Mouse (Mus musculus): ENCODE data around the gene Mllt10. TPM values are rescaled to one million over a fixed set of nuclear protein-coding genes. Genes with fewer than 3 reads are reported as not detected.

Mllt10 gene
- polyA plus RNA-seq, 1 experiment = 12.5 TPM

DNA sequence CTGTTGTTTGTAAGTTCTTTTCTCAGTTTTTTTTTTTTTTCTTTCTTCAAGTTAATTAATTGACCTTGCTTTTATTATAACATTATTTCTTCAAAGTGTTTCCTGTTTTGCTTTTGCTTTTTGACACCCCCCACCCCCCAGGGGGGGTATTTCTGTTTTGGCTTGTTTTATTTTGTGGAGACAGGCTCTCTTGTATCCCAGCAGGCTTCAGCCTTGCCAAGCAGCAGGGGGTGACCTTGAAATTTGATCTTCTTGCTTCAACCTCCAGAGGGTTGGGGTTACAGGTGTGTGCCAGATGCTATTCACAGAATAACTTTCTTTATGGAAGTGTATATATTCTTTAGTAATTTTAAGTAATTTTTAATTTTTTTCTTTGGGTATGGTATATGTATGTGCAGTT lies 56.4 kb downstream of the Mllt10 start:
- Histone ChIP-seq H3K4me3 (no peak overlapping the region), H3ac (ENCODE audit: control insufficient read depth, insufficient read length) (no peak overlapping the region), H3K4me2 (ENCODE audit: low read depth) (no peak overlapping the region), H3K79me2 (ENCODE audit: control insufficient read depth, insufficient read depth) (peaks cover 78% of the 10 kb centered on the region), H3K27me3 (ENCODE audit: control insufficient read depth, insufficient read depth, insufficient read length) (no peaks in the 10 kb centered on the region), H3K36me3 (ENCODE audit: control insufficient read depth, insufficient read depth) (peaks cover 30% of the 10 kb centered on the region)
- TF ChIP-seq MAX (IDR thresholded peaks at IDR 0.05; ENCODE audit: low read depth) (no peak), CEBPB (IDR thresholded peaks at IDR 0.05; ENCODE audit: insufficient read depth, poor library complexity, severe bottlenecking) (no peak), USF1 (IDR thresholded peaks at IDR 0.05; ENCODE audit: low read depth) (no peak), POLR2AphosphoS2 (IDR thresholded peaks at IDR 0.05; ENCODE audit: insufficient read length, low read depth) (no peak)

DNA sequence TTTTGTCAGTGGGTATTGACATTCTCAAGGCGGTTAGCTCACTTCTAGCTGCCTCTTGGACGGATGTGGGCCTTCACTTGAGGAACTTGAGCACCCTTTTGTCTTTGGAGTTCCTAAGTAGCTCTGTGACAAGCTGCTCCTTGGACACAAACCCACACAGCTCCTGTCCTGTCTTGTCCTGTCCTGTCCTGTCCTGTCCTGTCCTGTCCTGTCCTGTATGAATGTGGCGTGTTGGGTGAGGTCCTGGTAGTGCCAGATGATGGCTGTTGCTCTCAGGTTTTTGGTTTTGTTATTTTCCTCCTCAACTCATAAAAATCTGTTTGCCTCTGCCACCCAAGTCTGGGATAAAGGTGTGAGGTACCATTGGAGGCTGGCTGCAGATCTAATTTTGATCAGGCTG lies 61.4 kb downstream of the Mllt10 start:
- H3K36me3 ChIP-seq (ENCODE audit: control insufficient read depth, insufficient read depth) = peaks cover 28% of the 10 kb centered on the region
- TF ChIP-seq POLR2A (IDR thresholded peaks at IDR 0.05; ENCODE audit: insufficient read length, low read depth) (no peak), POLR2AphosphoS2 (IDR thresholded peaks at IDR 0.05; ENCODE audit: insufficient read length, low read depth) (no peak)
- H3K27me3 ChIP-seq (ENCODE audit: control insufficient read depth, insufficient read depth, insufficient read length) = no peaks in the 10 kb centered on the region

DNA sequence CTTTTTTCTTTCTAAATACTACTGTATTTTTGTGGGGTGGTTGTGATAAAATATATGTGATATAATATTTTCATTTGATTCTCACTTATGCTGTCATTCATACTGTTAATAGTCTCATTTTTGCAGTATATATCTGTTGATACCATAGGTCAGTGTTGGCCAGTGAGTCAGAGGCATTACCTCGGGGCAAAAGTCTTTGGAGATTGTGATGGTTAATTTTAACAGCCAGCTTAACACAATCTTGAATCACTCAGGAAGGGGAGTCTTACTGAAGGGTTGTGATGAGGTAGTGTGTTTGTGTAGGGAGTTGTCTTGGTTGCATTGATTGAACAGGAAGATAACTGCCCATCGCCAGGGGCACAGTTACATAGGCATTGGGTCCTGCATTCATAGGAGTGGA lies 83.1 kb downstream of the Mllt10 start:
- no peaks in the 10 kb centered on the region for H3K27me3 ChIP-seq (ENCODE audit: control insufficient read depth, insufficient read depth, insufficient read length)
- no peaks in the 10 kb centered on the region for H3K79me2 ChIP-seq (ENCODE audit: control insufficient read depth, insufficient read depth)
- TF ChIP-seq TCF12 (IDR thresholded peaks at IDR 0.05; ENCODE audit: insufficient read depth, poor library complexity, severe bottlenecking) = no peak
- TF ChIP-seq CEBPB (IDR thresholded peaks at IDR 0.05; ENCODE audit: insufficient read depth, poor library complexity, severe bottlenecking) = no peak
- TF ChIP-seq REST (IDR thresholded peaks at IDR 0.05; ENCODE audit: insufficient read depth, insufficient read length) = no peak
- TF ChIP-seq TCF3 (IDR thresholded peaks at IDR 0.05; ENCODE audit: insufficient read length, low read depth) = no peak
- no peak for TF ChIP-seq MYOG (IDR thresholded peaks at IDR 0.05; ENCODE audit: control insufficient read depth in 1 of 3, insufficient read depth in 1 of 3, insufficient read length in 2 of 3, low read depth in 2 of 3)
- no peak for TF ChIP-seq SRF (IDR thresholded peaks at IDR 0.05; ENCODE audit: control insufficient read depth, insufficient read length, low read depth)
- no peak for TF ChIP-seq E2F4 (IDR thresholded peaks at IDR 0.05; ENCODE audit: insufficient read depth)
- TF ChIP-seq POLR2AphosphoS2 (IDR thresholded peaks at IDR 0.05; ENCODE audit: insufficient read length, low read depth) = no peak
- TF ChIP-seq MAX (IDR thresholded peaks at IDR 0.05; ENCODE audit: low read depth) = no peak
- no peak for TF ChIP-seq POLR2A (IDR thresholded peaks at IDR 0.05; ENCODE audit: insufficient read length, low read depth)
- no peak for TF ChIP-seq USF1 (IDR thresholded peaks at IDR 0.05; ENCODE audit: low read depth)
- H3ac ChIP-seq (ENCODE audit: control insufficient read depth, insufficient read length) = no peak overlapping the region
- peaks cover 9% of the 10 kb centered on the region for H3K36me3 ChIP-seq (ENCODE audit: control insufficient read depth, insufficient read depth)
- no peak overlapping the region for H3K4me3 ChIP-seq
- no peak overlapping the region for H3K4me2 ChIP-seq (ENCODE audit: low read depth)

More for the DNA sequence above, 61.4 kb downstream of the Mllt10 start:
- Histone ChIP-seq H3K4me2 (ENCODE audit: low read depth) (no peak overlapping the region), H3ac (ENCODE audit: control insufficient read depth, insufficient read length) (no peak overlapping the region), H3K4me3 (no peak overlapping the region), H3K79me2 (ENCODE audit: control insufficient read depth, insufficient read depth) (peaks cover 90% of the 10 kb centered on the region)

DNA sequence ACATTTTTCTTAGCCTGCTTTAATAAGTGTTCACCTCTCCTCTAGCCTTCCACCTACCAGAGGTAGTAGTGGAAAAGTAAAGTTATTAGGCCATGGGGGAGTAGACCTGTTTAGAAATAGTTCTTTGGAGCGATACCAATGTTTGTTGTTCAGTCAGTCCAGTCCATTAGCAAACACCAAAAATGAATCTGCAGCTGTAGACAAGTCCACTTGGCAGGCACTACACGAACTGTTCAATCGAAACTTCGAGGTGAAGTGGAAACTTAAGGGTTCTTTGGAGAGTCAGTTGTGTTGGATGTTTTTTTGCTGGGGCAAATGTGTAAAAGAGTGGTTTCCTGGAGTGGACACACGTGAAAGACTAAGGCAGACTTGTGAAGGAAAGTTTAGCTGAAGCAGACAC lies 84.6 kb downstream of the Mllt10 start:
- no peak overlapping the region for H3K4me2 ChIP-seq (ENCODE audit: low read depth)
- TF ChIP-seq TCF12 (IDR thresholded peaks at IDR 0.05; ENCODE audit: insufficient read depth, poor library complexity, severe bottlenecking) (no peak), REST (IDR thresholded peaks at IDR 0.05; ENCODE audit: insufficient read depth, insufficient read length) (no peak), CEBPB (IDR thresholded peaks at IDR 0.05; ENCODE audit: insufficient read depth, poor library complexity, severe bottlenecking) (no peak), MYOD1 (IDR thresholded peaks at IDR 0.05; ENCODE audit: control insufficient read depth in 1 of 3, insufficient read length in 2 of 3, low read depth in 2 of 3) (no peak), E2F4 (IDR thresholded peaks at IDR 0.05; ENCODE audit: insufficient read depth) (no peak), MYOG (IDR thresholded peaks at IDR 0.05; ENCODE audit: control insufficient read depth in 1 of 3, insufficient read depth in 1 of 3, insufficient read length in 2 of 3, low read depth in 2 of 3) (no peak), POLR2AphosphoS2 (IDR thresholded peaks at IDR 0.05; ENCODE audit: insufficient read length, low read depth) (no peak), MAX (IDR thresholded peaks at IDR 0.05; ENCODE audit: low read depth) (no peak), SRF (IDR thresholded peaks at IDR 0.05; ENCODE audit: control insufficient read depth, insufficient read length, low read depth) (no peak), TCF3 (IDR thresholded peaks at IDR 0.05; ENCODE audit: insufficient read length, low read depth) (no peak), USF1 (IDR thresholded peaks at IDR 0.05; ENCODE audit: low read depth) (no peak), POLR2A (IDR thresholded peaks at IDR 0.05; ENCODE audit: insufficient read length, low read depth) (no peak)
- no peaks in the 10 kb centered on the region for H3K79me2 ChIP-seq (ENCODE audit: control insufficient read depth, insufficient read depth)
- H3K36me3 ChIP-seq (ENCODE audit: control insufficient read depth, insufficient read depth) = peaks cover 9% of the 10 kb centered on the region
- no peaks in the 10 kb centered on the region for H3K27me3 ChIP-seq (ENCODE audit: control insufficient read depth, insufficient read depth, insufficient read length)
- no peak overlapping the region for H3K4me3 ChIP-seq
- no peak overlapping the region for H3ac ChIP-seq (ENCODE audit: control insufficient read depth, insufficient read length)

DNA sequence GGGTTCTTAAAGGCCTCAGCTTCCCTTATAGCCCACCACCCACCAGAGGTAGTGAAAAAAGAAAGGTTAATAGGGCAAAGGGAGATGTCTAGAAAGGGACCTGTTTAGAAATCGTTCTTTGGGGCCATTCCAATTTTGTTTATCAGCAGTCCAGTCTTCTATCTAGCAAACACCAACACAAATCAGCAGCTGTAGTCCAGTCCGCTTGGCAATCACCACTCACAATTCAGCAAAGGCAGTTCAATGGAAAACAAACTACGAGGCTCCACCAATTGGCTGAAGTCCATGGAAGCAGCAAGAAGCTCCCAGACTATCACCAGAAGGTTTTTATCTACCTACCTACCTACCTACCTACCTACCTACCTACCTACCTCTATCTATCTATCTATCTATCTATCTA lies 101.1 kb downstream of the Mllt10 start:
- peaks cover 18% of the 10 kb centered on the region for H3K79me2 ChIP-seq (ENCODE audit: control insufficient read depth, insufficient read depth)
- no peak for TF ChIP-seq USF1 (IDR thresholded peaks at IDR 0.05; ENCODE audit: low read depth)
- no peak for TF ChIP-seq E2F4 (IDR thresholded peaks at IDR 0.05; ENCODE audit: insufficient read depth)
- no peak for TF ChIP-seq REST (IDR thresholded peaks at IDR 0.05; ENCODE audit: insufficient read depth, insufficient read length)
- no peak for TF ChIP-seq POLR2AphosphoS2 (IDR thresholded peaks at IDR 0.05; ENCODE audit: insufficient read length, low read depth)
- no peak for TF ChIP-seq TCF12 (IDR thresholded peaks at IDR 0.05; ENCODE audit: insufficient read depth, poor library complexity, severe bottlenecking)
- H3K27me3 ChIP-seq (ENCODE audit: control insufficient read depth, insufficient read depth, insufficient read length) = no peaks in the 10 kb centered on the region
- no peak overlapping the region for H3ac ChIP-seq (ENCODE audit: control insufficient read depth, insufficient read length)
- peaks cover 10% of the 10 kb centered on the region for H3K36me3 ChIP-seq (ENCODE audit: control insufficient read depth, insufficient read depth)
- no peak overlapping the region for H3K4me3 ChIP-seq
- H3K4me2 ChIP-seq (ENCODE audit: low read depth) = no peak overlapping the region

Data from myocyte (in vitro differentiated cells).